Mouse (Mus musculus): ENCODE measurements around the gene Aldh1a3.

Aldh1a3 gene

DNA sequence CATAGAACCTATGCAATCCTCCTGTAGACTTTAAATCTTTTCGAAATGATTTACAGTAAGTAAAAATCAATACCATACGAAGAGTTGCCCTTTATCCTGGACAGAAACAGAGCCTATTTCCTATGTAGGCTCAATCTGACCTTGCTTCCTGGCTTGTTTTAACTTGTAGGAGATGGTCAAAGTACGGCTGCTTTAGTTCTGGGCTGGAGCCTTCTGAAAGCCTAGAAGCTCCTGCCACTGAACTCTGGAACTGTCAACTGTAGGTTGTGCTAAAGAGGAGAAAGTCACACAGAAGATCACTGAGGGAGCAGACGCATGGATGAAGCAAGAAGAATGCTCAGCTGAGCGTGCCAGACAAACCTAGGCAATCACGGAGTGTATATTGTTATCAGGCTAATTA lies 56.3 kb downstream of the Aldh1a3 start:
- DNase-seq (ENCODE audit: low read depth, low spot score) = no peak

DNA sequence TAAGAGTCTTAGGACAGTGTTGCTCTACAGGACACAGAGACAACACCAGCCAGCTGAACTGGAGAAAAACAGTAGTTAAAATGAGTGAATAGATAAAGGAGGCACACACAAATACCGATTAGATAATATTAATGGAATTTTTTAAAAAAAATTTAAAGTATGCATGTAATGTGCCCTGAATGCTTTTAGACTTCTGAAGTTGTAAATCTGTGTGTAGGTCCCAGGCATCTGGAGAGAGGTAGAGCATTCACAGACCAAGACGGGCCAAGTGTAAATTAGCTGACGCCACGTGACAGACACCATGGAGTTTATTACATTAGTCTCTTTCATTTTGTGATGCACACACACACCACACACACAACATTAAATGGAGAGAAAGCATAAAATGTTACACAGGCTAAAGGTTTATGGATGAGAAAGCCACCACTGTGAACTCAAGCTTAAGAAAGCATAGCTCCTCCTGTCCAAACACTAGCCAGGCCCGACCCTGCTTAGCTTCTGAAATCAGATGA lies 57.3 kb downstream of the Aldh1a3 start:
- DNase-seq (ENCODE audit: low read depth, low spot score) = no peak

DNA sequence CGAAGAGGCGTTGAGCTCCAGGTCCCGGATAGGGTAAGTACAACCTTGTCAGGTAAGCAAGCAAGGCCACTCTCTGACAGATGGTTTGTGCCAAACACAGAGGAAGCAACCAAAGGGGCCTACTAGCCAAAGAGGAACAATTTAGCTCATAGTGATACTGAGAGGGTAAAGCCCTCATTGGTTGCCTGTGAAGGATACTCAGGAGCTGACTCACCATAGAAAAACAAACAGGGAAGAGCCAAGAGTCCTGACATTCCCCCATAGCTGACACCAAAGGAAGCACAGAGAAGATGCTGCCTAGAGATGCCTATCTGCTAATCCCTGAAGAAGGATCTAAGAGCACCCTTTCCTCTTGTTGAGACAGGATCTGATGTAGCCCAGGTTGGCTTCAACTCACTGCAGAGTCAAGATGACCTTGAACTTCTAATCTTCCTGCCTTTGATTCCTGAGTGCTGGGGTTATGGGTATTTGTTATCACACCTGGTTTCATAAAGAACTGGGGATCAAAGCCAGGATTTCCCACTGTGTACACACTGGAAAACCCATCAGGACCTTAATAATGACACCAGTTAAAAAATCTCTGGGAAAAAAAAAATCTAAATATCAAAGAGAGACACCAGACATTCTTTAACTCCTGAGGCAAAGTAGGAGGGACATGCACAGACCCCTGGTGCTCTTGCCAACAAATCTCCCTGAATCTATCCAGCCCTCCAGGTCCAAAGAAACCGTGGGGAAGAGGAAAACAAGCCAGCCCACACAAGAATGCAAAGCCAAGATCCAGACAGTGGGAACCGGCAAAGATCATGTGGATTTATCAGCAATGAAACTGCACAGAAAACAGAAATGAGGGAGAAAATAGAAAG lies 58.0 kb downstream of the Aldh1a3 start:
- DNase-seq (ENCODE audit: low read depth, low spot score) = peak; percentile 67

- DNase-seq (ENCODE audit: low read depth, low spot score) = no peak
Measured at GRCm38 (mm10) chr7:66365904-66366303, 61.4 kb downstream of the Aldh1a3 start, which contains the start of gene Gm10974. Gm10974 (plus strand) TSS chr7:66365905.

- DNase-seq (ENCODE audit: low read depth, low spot score) = no peak
Measured at GRCm38 (mm10) chr7:66365411-66365810, 61.9 kb downstream of the Aldh1a3 start.

DNA sequence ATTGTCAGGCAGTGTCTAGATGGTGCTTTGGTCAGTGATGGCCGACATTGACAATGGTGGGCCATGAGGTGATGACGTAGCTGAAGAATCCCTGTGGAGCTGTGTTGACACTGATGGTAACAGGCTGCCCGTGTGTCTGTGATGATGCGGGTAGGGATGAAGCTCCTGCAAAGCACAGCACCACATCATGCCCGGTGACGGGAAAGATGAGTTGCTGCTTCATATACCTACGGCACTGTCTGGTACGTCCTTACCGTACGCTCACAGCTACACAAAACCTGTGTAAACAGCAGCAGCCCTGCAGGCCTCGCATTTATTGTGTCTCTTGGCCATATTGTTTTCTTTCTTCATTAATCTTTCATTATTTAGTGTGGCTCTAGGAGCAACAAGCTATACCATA lies 62.8 kb downstream of the Aldh1a3 start:
- no peak for DNase-seq (ENCODE audit: low read depth, low spot score)

DNA sequence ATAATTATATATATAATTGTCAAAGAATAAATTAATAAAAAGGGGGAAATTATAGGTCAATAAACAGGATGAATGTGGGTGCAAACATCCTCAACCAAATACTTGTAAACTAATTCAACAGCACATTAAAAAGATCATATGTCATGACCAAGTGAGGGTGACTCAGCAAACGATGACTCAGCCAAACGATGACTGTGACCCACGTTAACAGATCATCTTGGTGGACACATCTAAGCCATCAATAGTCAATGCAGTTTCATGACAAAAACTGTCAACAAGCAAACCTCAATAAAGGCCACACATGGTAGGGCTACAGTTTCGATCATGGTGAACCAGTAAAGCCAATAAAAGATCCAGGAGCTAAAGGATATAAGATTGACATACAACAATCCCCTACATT lies 68.3 kb downstream of the Aldh1a3 start:
- no peak for DNase-seq (ENCODE audit: low read depth, low spot score)

- DNase-seq (ENCODE audit: low read depth, low spot score) = no peak
Measured at GRCm38 (mm10) chr7:66358461-66358860, 68.9 kb downstream of the Aldh1a3 start.

DNA sequence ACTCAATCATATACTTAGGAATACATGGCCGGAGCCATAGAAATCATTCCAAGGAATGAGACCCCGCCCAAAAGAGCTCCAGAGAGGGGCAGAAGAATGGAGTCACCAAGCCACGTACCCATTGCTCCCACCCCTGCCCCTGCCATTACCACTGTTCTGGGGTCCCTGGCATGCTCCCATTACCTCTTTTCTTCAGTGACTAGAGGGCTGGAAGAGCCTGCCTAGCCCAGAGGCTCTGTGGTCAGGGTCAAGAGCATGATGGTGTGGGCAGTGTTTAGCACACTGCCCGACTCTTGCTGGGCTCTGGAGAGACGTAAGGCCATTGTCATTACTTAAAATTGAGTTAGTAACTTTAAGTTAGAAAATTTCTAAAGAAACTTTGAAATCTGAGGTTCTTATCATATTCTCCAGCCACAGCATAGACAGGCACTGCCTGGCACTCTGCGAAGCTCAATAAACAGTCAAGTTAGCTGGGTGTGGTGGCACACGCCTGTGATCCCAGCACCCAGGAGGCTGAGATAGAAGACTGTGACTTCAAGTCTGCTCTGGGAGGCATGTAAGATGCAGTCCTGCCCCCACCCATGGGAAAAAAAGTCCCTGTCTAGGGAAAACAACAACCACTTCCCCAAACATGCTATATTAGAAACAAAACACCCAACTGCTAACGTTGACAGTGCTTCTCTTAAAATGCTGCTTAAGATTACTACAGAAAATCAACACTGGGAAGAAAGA lies 71.4 kb downstream of the Aldh1a3 start:
- no peak for DNase-seq (ENCODE audit: low read depth, low spot score)

DNA sequence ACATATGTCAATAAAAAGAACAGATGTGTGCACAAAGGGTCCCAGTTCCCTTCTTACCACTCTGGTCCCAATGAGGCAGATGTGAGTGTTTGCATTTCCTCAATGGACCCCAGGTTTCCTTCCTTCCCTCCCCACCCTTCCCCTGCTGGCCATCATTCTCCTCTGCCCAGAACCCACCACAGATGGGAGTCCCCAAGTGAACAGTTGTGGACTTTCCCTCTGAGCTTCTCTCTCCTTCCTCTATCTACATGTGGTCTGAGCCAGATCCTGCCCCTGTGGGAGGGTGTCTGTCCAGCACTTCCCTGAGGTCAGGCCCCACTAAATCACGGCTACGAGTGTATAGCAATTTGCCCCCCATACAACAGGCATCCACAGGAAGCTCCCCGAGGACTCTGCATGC lies 72.4 kb downstream of the Aldh1a3 start:
- no peak for DNase-seq (ENCODE audit: low read depth, low spot score)

DNA sequence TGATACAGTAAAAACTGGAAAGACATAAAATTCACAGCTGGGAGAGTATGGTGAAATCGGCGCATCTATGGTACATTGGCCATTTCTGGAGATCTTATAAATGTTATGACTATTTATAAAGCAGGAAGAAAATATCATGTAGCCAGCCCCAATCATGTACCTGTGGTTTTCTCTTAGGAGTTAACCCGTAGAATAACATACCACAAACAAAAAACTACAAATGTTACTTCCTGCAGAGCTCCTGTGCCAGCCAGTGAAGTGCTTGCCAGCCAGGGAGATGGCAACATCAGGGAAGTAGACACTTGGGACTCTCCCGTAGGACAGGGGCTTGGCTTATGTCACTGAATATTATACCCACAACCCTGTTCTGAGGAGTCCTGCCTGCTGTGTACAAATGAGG lies 76.2 kb downstream of the Aldh1a3 start:
- no peak for DNase-seq (ENCODE audit: low read depth, low spot score)

GRCm38 (mm10) chr7:66349670-66350069 lies 77.6 kb downstream of the Aldh1a3 start:
- DNase-seq (ENCODE audit: low read depth, low spot score) = no peak

DNA sequence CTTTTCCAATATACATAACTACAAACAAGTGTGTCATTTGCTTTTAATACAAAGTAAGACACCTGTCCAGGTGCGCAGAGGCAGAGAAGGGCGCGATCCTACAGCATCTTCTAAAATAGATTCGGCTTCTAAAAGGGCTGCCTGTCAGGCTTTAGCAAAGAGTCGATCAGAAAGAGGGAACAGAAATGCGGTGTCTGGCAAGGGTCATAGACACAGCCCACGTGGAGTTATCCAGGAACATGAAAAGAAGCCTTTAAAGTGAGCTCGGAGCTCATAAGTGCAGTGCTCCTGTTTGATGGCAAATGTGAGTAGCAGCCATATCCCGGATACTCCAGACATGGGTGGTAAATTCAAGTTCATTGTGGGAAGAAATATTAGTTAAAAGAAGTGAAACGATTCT lies 78.7 kb downstream of the Aldh1a3 start:
- no peak for DNase-seq (ENCODE audit: low read depth, low spot score)

GRCm38 (mm10) chr7:66346959-66347663 lies 80.2 kb downstream of the Aldh1a3 start:
- no peak for DNase-seq (ENCODE audit: low read depth, low spot score)

DNA sequence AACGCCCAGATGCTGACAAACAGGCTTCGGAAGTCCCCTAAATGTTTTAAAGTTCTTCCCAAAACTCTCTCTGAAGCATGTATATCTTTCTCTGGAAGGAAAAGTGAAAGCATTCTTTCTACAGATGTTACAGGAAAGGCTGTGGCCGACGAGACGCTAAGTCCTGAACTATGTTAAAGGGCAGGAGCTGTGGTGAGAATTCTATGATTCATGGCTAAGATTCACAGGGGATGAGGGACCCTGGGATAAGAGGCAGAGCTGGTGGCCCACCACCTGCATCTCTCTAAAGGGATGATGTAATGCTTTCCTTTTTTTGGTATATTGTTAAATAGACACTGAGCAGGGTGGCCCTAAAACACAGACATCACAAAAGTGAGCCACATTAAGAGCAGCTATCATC lies 84.0 kb downstream of the Aldh1a3 start:
- no peak for DNase-seq (ENCODE audit: low read depth, low spot score)

- DNase-seq (ENCODE audit: low read depth, low spot score) = no peak
Measured at GRCm38 (mm10) chr7:66342831-66343230, 84.5 kb downstream of the Aldh1a3 start.

DNA sequence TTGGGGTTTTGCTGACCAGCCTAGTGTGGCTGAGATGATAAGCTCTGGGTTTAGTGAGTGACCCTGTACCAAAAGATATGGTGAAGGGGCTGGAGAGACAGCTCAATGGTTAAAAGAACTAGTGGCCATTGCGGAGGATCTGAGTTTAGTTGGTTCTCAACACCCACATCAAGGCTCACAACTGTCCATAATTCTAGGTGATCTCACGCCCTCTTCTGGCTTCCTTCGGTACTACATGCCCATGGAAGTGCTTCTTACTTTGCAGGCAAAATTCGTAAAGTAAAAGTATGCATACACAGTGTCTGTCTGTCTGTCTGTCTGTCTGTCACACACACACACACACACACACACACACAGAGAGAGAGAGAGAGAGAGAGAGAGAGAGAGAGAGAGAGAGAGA lies 85.0 kb downstream of the Aldh1a3 start:
- DNase-seq (ENCODE audit: low read depth, low spot score) = peak; percentile 53

Measured in A20 (cell line).